Mouse (Mus musculus) G1E (cell line): ENCODE results near the gene Vmn1r82. TPM values are rescaled to one million over a fixed set of nuclear protein-coding genes. Genes with fewer than 3 reads are reported as not detected.

Source experiments
- ATAC-seq: 2 replicates; pipeline ENCODE4 v1.8.0; 2016; ENCODE audit warnings: mild to moderate bottlenecking; ENCODE audit not compliant: insufficient number of reproducible peaks, poor library complexity, low FRiP score, severe bottlenecking; ENCODE audit errors: extremely low read depth
- DNase-seq: peaks from one replicate; pipeline ENCODE4 v3.0.0; 2012; ENCODE audit warnings: low spot score
- H3K27me3 ChIP-seq: 2 replicates; pipeline ENCODE4 v1.6.1; 2012; ENCODE audit warnings: mild to moderate bottlenecking, low read length, inconsistent platforms; ENCODE audit not compliant: insufficient read depth
- H3K36me3 ChIP-seq: replicated peaks from 2 replicates; pipeline ENCODE3; 2012; ENCODE audit warnings: mild to moderate bottlenecking, inconsistent platforms
- H3K4me1 ChIP-seq: 2 replicates; pipeline ENCODE4 v1.6.1; 2012; ENCODE audit warnings: low read depth, low read length, inconsistent platforms, mixed read lengths; ENCODE audit not compliant: insufficient read depth
- H3K4me3 ChIP-seq: 2 replicates; pipeline ENCODE4 v1.5.1; 2012; ENCODE audit warnings: low read depth, mild to moderate bottlenecking, inconsistent platforms, low read length, moderate library complexity, mixed read lengths
- H3K9me3 ChIP-seq: replicated peaks from 2 replicates; pipeline ENCODE4 v1.6.1; 2012; ENCODE audit warnings: inconsistent platforms
- CTCF ChIP-seq: IDR thresholded peaks from 2 replicates; pipeline ENCODE4 v1.5.1; 2012; ENCODE audit warnings: low read depth, low read length, inconsistent platforms, mixed read lengths
- GATA1 ChIP-seq: IDR thresholded peaks from 2 replicates; pipeline ENCODE4 v1.6.1; 2012; ENCODE audit warnings: borderline replicate concordance, low read length, inconsistent platforms, mixed read lengths
- GATA2 ChIP-seq: IDR thresholded peaks from 2 replicates; pipeline ENCODE4 v1.6.1; 2012; ENCODE audit warnings: low read depth, low read length, inconsistent platforms, borderline replicate concordance
- POLR2AphosphoS5 ChIP-seq: IDR thresholded peaks from 2 replicates; pipeline ENCODE4 v1.6.1; 2012; ENCODE audit warnings: low read depth, low read length, inconsistent platforms; ENCODE audit not compliant: insufficient replicate concordance
- TAL1 ChIP-seq: conservative IDR thresholded peaks from 2 replicates; pipeline ENCODE4 v1.6.1; 2012; ENCODE audit warnings: low read depth, low read length, inconsistent platforms, mixed read lengths
- polyA plus RNA-seq: library from polyadenylated mRNA; stranded (reverse); fragments of >175 nt; gene quantifications from 2 replicates; pipeline ENCODE4 v1.2.3, GENCODE M21; 2012
- total RNA-seq, 2 experiments: library from RNA; stranded (forward) in 1 of 2; stranded (reverse) in 1 of 2; fragments of 200-1000 nt in 1 of 2; fragments of >200 nt in 1 of 2; fragmentation: Nextera tagmentation in 1 of 2; gene quantifications; 2 replicates each; pipeline ENCODE4 v1.2.3; 2014 to 2017

The Vmn1r82 gene
- total RNA-seq (2014; fragmentation: Nextera tagmentation) (not detected in 2 replicates), total RNA-seq (2017) (0.06 and 0.11 TPM in 2 replicates), polyA plus RNA-seq (not detected in 2 replicates)

DNA sequence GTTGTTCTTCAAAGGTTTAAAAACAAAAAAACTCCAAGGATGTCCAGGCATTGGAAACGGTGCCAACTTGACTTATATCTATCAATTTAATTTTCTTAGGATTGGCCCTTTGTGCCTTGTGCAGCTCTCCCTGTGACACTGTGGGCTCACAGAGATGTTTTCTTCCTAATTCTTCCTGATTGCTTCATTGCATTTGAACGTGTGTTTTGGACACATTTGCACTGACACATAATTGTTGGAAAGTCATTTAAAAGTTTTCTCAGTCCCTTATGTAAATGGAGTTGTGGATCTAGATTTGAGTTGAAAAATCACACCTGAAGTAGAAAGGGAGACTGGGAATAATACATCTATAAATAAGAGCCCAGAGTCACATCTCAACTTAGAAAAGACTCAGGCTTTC lies at the start of gene Vmn1r82:
Gene Vmn1r82, plus strand, starts transcription at position 301 of the 400 bp plus-strand sequence.
- Histone ChIP-seq H3K4me3 (no peak within 1 kb of the TSS), H3K4me1 (no peaks in the 10 kb centered on the region), H3K9me3 (no peaks in the 10 kb centered on the region), H3K36me3 (no peaks in the 10 kb centered on the region), H3K27me3 (no peaks in the 10 kb centered on the region)
- DNase-seq, result no peak
- no peak for TF ChIP-seq GATA2
- TF ChIP-seq CTCF, result no peak
- no peak for TF ChIP-seq GATA1
- TF ChIP-seq TAL1, result no peak
- TF ChIP-seq POLR2AphosphoS5, result no peak
- no peak for ATAC-seq

DNA sequence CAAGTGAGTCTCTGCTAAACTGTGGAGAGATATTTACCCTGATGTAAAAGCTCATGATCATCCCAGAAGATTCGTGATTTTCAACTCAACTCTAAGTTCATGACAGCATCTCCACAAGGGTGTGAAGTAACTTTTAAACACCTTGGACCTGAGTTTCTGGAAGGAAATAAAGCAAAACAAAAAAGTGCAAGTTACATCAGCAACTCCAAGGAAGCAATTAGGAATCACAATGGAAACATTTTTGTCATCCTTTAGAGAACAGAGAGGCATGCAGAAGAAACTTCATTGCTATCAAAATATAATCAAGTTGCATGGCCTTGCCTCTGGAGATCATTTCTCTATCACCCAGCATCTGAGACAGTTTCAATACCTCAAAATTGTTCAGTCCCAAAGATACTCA lies 32.1 kb upstream of the Vmn1r82 start, which contains the start of gene Vmn1r81:
Gene Vmn1r81, minus strand, starts transcription at position 101 of the 400 bp plus-strand sequence.
- no peak for ATAC-seq
- no peaks in the 10 kb centered on the region for H3K36me3 ChIP-seq

DNA sequence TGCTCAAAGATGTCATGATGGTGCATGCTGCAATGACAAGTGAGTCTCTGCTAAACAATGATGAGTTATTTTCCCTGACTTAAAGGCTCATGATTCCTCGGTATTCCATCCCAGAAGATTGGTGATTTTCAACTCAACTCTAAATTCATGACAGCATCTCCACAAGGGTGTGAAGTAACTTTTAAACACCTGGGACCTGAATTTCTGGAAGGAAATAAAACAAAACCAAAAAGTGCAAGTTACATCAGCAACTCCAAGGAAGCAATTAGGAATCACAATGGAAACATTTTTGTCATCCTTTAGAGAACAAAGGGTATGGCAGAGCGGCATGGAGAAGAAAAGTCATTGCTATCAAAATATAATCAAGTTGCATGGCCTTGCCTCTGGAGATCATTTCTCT lies 29.2 kb downstream of the Vmn1r82 start, which contains the start of gene Vmn1r83:
Gene Vmn1r83, minus strand, starts transcription at position 101 of the 400 bp plus-strand sequence.
- no peak for TF ChIP-seq GATA1
- no peak for TF ChIP-seq TAL1
- TF ChIP-seq CTCF, result no peak
- no peak for TF ChIP-seq GATA2

More for the DNA sequence above, 32.1 kb upstream of the Vmn1r82 start, which contains the start of gene Vmn1r81:
- Histone ChIP-seq H3K4me1 (no peaks in the 10 kb centered on the region), H3K4me3 (no peak within 1 kb of the TSS), H3K9me3 (no peaks in the 10 kb centered on the region), H3K27me3 (no peaks in the 10 kb centered on the region)
- DNase-seq, result no peak
- TF ChIP-seq GATA1, result no peak
- TF ChIP-seq CTCF, result no peak

More for the DNA sequence above, 29.2 kb downstream of the Vmn1r82 start, which contains the start of gene Vmn1r83:
- H3K36me3 ChIP-seq, result no peaks in the 10 kb centered on the region
- no peaks in the 10 kb centered on the region; the same call in 1 of the 2 replicates for H3K27me3 ChIP-seq
- H3K9me3 ChIP-seq, result no peaks in the 10 kb centered on the region
- ATAC-seq (no peak), DNase-seq (no peak)
- no peak within 1 kb of the TSS for H3K4me3 ChIP-seq
- no peaks in the 10 kb centered on the region for H3K4me1 ChIP-seq

Other genes starting within 250 kb of the Vmn1r82 start
- gene Vmn1r78, start 150.2 kb upstream of the Vmn1r82 start, total RNA-seq (2014; fragmentation: Nextera tagmentation), result not detected in 2 replicates
- gene Vmn1r78, start 150.2 kb upstream of the Vmn1r82 start, total RNA-seq (2017), result 0.05 and 0.06 TPM in 2 replicates
- gene Vmn1r78, start 150.2 kb upstream of the Vmn1r82 start, polyA plus RNA-seq, result not detected in 2 replicates
- 0.24 TPM in 1 of 2 replicates, not detected in the other for gene Vmn1r79, start 129.2 kb upstream of the Vmn1r82 start, total RNA-seq (2014; fragmentation: Nextera tagmentation)
- gene Vmn1r79, start 129.2 kb upstream of the Vmn1r82 start, total RNA-seq (2017), result 0.12 and 0.38 TPM in 2 replicates
- gene Vmn1r79, start 129.2 kb upstream of the Vmn1r82 start, polyA plus RNA-seq, result not detected in 2 replicates
- gene Vmn1r80, start 111.1 kb upstream of the Vmn1r82 start, total RNA-seq (2014; fragmentation: Nextera tagmentation), result not detected in 2 replicates
- gene Vmn1r80, start 111.1 kb upstream of the Vmn1r82 start, total RNA-seq (2017), result under 0.01 and 0.11 TPM in 2 replicates
- not detected in 2 replicates for gene Vmn1r80, start 111.1 kb upstream of the Vmn1r82 start, polyA plus RNA-seq
- not detected in 2 replicates for gene Vmn1r81, start 32.2 kb upstream of the Vmn1r82 start, total RNA-seq (2014; fragmentation: Nextera tagmentation)
- 0.06 and 0.16 TPM in 2 replicates for gene Vmn1r81, start 32.2 kb upstream of the Vmn1r82 start, total RNA-seq (2017)
- gene Vmn1r81, start 32.2 kb upstream of the Vmn1r82 start, polyA plus RNA-seq, result under 0.01 TPM in 1 of 2 replicates, not detected in the other
- gene Vmn1r83, start 29.1 kb downstream of the Vmn1r82 start, total RNA-seq (2014; fragmentation: Nextera tagmentation), result not detected in 2 replicates
- 0.22 TPM in 1 of 2 replicates, not detected in the other for gene Vmn1r83, start 29.1 kb downstream of the Vmn1r82 start, total RNA-seq (2017)
- not detected in 2 replicates for gene Vmn1r83, start 29.1 kb downstream of the Vmn1r82 start, polyA plus RNA-seq
- not detected in 2 replicates for gene Vmn1r84, start 68.8 kb downstream of the Vmn1r82 start, total RNA-seq (2014; fragmentation: Nextera tagmentation)
- gene Vmn1r84, start 68.8 kb downstream of the Vmn1r82 start, total RNA-seq (2017), result 0.16 TPM in 1 of 2 replicates, not detected in the other
- gene Vmn1r84, start 68.8 kb downstream of the Vmn1r82 start, polyA plus RNA-seq, result not detected in 2 replicates
- gene Zfp551, start 122.3 kb downstream of the Vmn1r82 start, total RNA-seq (2014; fragmentation: Nextera tagmentation), result 1.7 and 3.5 TPM in 2 replicates
- gene Zfp551, start 122.3 kb downstream of the Vmn1r82 start, total RNA-seq (2017), result 3.2 and 3.8 TPM in 2 replicates
- 0.07 and 0.13 TPM in 2 replicates for gene Zfp551, start 122.3 kb downstream of the Vmn1r82 start, polyA plus RNA-seq
- gene Zfp606, start 177.9 kb downstream of the Vmn1r82 start, total RNA-seq (2014; fragmentation: Nextera tagmentation), result 27.5 and 30.6 TPM in 2 replicates
- gene Zfp606, start 177.9 kb downstream of the Vmn1r82 start, total RNA-seq (2017), result 14.6 and 17.4 TPM in 2 replicates
- gene Zfp606, start 177.9 kb downstream of the Vmn1r82 start, polyA plus RNA-seq, result 2.3 and 2.9 TPM in 2 replicates
- not detected in 2 replicates for gene 2900092C05Rik, start 212.1 kb downstream of the Vmn1r82 start, total RNA-seq (2014; fragmentation: Nextera tagmentation)
- gene 2900092C05Rik, start 212.1 kb downstream of the Vmn1r82 start, total RNA-seq (2017), result not detected in 2 replicates
- gene 2900092C05Rik, start 212.1 kb downstream of the Vmn1r82 start, polyA plus RNA-seq, result not detected in 2 replicates